Mouse (Mus musculus) kidney, embryonic 16.5 days (tissue): Measurements from ENCODE around the gene Filip1. TPM values are rescaled to one million over a fixed set of nuclear protein-coding genes. Genes with fewer than 3 reads are reported as not detected.

Source experiments
- ATAC-seq: fragments of 200-750 bp; cut with Nextera tagmentation; 2 replicates; pipeline ENCODE4 v1.8.0; 2017; ENCODE audit warnings: moderate TSS enrichment; ENCODE audit not compliant: low FRiP score, low TSS enrichment
- H3K27ac ChIP-seq: fragments of 300-500 bp; sonication (generic); 2 replicates; pipeline ENCODE4 v1.5.1; 2014; ENCODE audit warnings: low read length
- H3K27me3 ChIP-seq: fragments of 300-500 bp; sonication (generic); 2 replicates; pipeline ENCODE4 v1.6.1; 2014; ENCODE audit warnings: low read length, control low read depth, mixed read lengths; ENCODE audit not compliant: insufficient read depth
- H3K36me3 ChIP-seq: fragments of 300-500 bp; sonication (generic); 2 replicates; pipeline ENCODE4 v1.6.1; 2014; ENCODE audit warnings: low read length, control low read depth, mixed read lengths; ENCODE audit not compliant: insufficient read depth
- H3K4me1 ChIP-seq: fragments of 300-500 bp; sonication (generic); 2 replicates; pipeline ENCODE4 v1.6.1; 2014; ENCODE audit warnings: low read length, control low read depth, mixed read lengths; ENCODE audit not compliant: insufficient read depth
- H3K4me2 ChIP-seq: fragments of 300-500 bp; sonication (generic); replicated peaks from 2 replicates; pipeline ENCODE4 v1.6.1; 2014; ENCODE audit warnings: low read depth, low read length
- H3K4me3 ChIP-seq: fragments of 300-500 bp; sonication (generic); 2 replicates; pipeline ENCODE4 v1.5.1; 2014; ENCODE audit warnings: mild to moderate bottlenecking, low read length
- H3K9ac ChIP-seq: fragments of 300-500 bp; sonication (generic); replicated peaks from 2 replicates; pipeline ENCODE4 v1.6.1; 2014; ENCODE audit warnings: low read length
- H3K9me3 ChIP-seq: fragments of 300-500 bp; sonication (generic); 2 replicates; pipeline ENCODE4 v1.6.1; 2016; ENCODE audit warnings: low read length, control low read depth
- WGBS: fragments of 180-500 bp; shearing (Covaris S2); extraction: QIAGEN DNeasy Blood & Tissue Kit; methylation state at CpG from one replicate; pipeline ENCODE4 v1.1.7; 2014; 5-methylcytosine and 5-hydroxymethylcytosine counted together
- polyA plus RNA-seq: library from polyadenylated mRNA; unstranded; fragments of >200 nt; fragmentation: Nextera tagmentation; extraction: Ambion mirVana; gene quantifications from 2 replicates; pipeline ENCODE4 v1.2.1, GENCODE M21; 2015

Filip1 gene
- polyA plus RNA-seq, 1 experiment from 2014 or later = 5.2 TPM

DNA sequence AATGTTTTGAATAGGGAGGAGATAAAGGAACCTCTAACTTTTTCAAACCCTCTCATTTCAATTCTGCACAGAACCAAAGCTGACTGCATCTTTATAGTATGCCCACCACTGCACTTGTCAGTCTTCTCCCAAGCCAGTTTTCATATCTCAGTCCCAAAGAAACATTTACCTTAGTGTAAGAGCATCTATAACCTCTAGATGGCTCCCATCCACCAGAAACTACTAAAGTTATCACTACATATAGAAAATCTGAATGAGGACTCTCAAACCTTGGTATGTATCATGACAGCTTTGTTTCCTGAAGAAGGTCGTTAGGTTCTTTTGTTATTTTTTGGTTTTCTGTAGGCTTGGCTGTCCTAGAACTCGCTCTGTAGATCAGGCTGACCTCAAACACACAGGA, 233.3 kb downstream of the Filip1 start:
- Histone ChIP-seq H3K4me3 (no peak overlapping the region), H3K4me1 (no peaks in the 10 kb centered on the region), H3K4me2 (no peak overlapping the region), H3K27ac (no peak overlapping the region), H3K36me3 (peaks cover 7% of the 10 kb centered on the region; the same call in 1 of the 2 replicates), H3K27me3 (no peaks in the 10 kb centered on the region), H3K9me3 (no peaks in the 10 kb centered on the region), H3K9ac (no peak overlapping the region)
- no peak for ATAC-seq
- 54% methylated on average over 2 of the region's 2 CpGs for WGBS

DNA sequence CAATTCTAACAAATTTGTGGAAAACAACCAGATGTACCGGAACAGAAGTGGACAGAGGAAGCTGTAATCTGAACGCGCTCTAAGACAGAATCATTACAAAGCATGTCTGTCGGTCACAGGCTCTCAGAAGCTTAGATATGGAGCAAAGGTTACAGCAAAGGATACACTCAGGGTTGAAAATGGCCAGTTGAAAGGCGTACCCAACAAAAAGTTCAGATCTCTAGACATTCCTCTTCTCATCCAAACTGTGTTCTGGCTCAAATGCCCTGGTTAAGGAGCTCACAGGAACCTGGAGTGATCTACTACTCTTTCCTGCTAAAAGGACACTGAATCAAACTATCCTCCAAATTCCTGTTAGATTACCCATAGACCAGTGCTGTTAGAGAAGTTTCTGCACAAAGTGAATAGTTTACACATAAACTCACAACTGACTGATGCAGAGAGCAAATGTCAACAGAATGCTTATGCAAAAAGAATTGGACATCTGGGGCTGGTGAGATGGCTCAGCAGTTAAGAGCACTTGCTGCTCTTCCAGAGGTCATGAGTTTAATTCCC, 245.6 kb downstream of the Filip1 start:
- H3K4me3 ChIP-seq = no peak overlapping the region
- no peaks in the 10 kb centered on the region for H3K4me1 ChIP-seq
- H3K4me2 ChIP-seq = no peak overlapping the region
- 0 out of 2 replicates have a peak, but pooled peaks cover 3% of the 10 kb centered on the region for H3K36me3 ChIP-seq
- WGBS = 90% methylated on average over 5 of the region's 5 CpGs
- no peaks in the 10 kb centered on the region for H3K9me3 ChIP-seq
- H3K27ac ChIP-seq = no peak overlapping the region
- ATAC-seq = peak; percentile 49; the same call in 1 of the 2 replicates
- no peak overlapping the region for H3K9ac ChIP-seq
- H3K27me3 ChIP-seq = no peaks in the 10 kb centered on the region

DNA sequence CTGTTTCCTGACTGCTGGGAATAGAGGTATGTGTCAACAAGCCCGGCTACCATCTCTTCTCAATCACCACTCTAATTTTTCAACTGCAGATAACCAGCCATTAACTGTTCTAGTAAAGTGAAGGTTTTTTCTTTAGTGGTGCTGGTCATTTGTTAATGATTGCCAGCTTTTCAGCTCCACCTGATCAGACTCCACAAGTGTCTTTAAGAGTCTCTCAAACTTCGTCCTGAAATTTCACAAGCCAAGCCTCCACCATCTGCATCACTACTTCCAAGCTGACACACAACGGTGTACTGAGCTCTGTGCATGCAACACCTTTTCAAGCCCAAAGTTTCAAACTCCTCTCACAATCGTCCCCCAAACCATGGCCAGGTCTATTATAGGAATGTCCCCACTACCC, 247.3 kb downstream of the Filip1 start:
- Histone ChIP-seq H3K27ac (peak overlapping the region; percentile 22; the same call in 1 of the 2 replicates), H3K27me3 (no peaks in the 10 kb centered on the region)
- 81% methylated on average over 4 of the region's 4 CpGs for WGBS

More for the DNA sequence above, 247.3 kb downstream of the Filip1 start:
- H3K9me3 ChIP-seq = no peaks in the 10 kb centered on the region
- no peak overlapping the region for H3K9ac ChIP-seq
- peaks cover 3% of the 10 kb centered on the region for H3K4me1 ChIP-seq
- H3K4me3 ChIP-seq = no peak overlapping the region
- H3K4me2 ChIP-seq = no peak overlapping the region
- H3K36me3 ChIP-seq = no peaks in the 10 kb centered on the region
- ATAC-seq = peak; percentile 46

Other genes starting within 250 kb of the Filip1 start
- 81.4 and 86.2 TPM in 2 replicates for gene Tmem30a, start 219.3 kb downstream of the Filip1 start, polyA plus RNA-seq
- 44.6 and 47.1 TPM in 2 replicates for gene Senp6, start 54.1 kb upstream of the Filip1 start, polyA plus RNA-seq
- 62.6 and 70.7 TPM in 2 replicates for gene Myo6, start 152.2 kb upstream of the Filip1 start, polyA plus RNA-seq